Mouse (Mus musculus) T-helper 1 cell (primary cell): Measurements from ENCODE around the gene Rerg.

Experiments used
- in situ Hi-C: fragments of 300-600 bp; cut with MboI, MseI; formaldehyde crosslinking; loops from one replicate; pipeline ENCODE4 v1.15.1; 2025; ENCODE audit warnings: high pct_unique_total_duplicates

Rerg gene

DNA sequence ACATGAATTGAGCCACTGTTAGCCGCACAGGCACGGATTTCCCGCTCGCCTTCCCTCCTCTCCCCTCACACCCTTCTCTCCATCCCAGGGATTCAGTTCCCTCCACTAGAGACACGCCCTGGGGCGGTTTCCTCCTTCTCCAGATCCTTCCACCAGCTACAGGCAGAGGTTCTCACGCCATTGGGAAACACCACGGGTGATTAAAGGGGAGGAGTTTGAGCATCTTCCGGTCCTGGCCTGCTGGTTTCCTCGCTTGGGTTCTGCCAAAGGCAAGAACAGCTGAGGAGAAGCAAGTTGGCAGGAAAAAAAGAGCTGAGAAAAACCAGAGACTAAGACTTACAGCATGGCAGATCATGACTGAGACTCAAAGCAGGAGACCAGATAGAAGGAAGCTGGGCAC is 6.7 kb downstream of the Rerg start:
- in situ Hi-C loops, result no loop called here

DNA sequence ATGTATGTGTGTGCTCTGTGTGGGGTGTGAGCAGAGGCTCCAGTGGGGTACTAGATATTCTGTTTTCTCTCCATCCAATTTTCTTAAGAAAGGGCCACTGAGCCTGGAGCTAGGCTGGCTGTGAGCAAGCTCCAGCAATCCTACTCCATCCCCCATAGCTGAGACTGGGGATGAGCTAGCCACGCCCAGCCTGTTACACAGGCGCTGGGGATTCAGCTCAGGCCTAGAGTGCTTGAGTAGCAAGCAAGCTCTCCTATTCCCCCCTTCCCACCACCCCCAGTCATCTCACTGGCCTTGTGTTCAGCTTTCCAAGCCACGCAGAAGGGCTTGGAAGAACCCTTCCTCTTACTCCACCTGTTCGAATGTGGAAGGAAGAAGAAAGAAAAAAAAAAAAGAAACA is 7.2 kb downstream of the Rerg start:
- in situ Hi-C loops, result no loop called here

DNA sequence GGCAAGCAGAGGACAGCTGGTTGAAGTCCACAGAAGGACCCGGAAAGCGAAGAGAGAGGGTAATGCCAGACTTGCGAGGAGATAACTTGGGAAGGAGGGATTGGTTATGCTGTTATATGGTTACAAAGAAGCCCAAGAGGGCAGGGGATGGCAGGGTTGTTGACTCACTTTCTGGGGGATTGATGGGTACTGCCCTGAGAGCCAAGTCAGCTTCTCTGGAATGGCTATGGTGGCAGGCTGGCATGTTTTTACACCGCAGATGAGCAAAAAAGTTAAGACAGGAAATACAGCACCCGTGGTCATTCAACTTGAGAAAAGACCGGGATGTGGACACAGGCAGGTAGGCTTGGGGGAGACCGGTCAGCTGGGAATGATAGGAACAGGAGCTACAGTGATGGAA is 7.8 kb downstream of the Rerg start:
- in situ Hi-C loops, result no loop called here

DNA sequence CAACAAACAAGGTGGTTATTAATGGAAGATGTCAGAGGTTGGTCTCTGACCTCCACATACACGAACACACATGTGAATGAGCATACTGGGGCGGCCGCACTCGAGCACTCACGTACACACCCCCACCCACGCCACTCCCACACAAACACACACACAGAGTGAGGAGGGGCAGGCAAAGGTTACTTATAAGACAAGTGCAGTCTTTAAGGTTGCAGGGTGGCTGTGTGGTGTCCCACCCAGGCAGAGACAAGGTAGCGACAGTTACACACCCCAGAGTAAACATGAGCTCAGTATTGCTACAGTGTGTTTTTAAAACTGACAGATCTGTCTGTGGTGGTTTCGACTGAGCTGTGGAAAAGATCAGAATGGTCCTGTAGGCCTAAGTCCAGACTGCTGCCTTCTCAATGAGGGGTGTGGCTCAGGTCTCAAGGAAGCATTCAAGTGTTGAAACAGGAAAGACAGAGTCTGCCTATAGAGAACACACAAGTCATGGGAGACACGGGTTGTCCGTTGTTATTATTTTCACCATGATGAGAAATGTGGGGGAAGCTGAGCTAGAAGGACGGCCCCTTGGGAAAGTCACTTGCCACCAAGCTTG is 8.7 kb downstream of the Rerg start:
- in situ Hi-C loops, result no loop called here

DNA sequence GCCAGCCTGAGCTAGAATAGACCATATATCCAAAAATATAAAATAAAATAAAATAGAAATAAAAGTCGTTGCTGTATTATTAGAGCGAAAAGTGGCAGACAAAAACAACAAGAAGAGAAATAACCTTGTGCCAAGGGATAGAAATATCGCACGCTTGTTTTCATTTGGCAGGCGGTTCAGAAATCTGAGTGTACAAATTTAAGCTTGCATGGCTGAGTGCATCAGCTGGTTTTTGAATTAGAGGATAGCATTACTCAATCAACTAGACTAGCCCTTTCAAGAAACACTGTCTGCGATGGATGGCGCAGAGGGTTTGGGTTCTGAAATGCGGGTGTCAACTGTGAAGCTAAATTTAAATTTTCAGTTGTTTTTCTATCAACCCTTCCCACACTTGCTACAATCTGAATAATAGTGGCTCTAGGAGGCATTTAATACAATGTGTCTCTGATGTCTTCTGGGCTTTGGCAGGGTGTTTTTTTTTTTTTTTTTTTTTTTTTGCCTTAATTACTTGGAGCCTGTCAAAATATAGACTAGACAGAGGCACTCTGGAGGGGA is 10.8 kb downstream of the Rerg start:
- in situ Hi-C loops, result no loop called here

DNA sequence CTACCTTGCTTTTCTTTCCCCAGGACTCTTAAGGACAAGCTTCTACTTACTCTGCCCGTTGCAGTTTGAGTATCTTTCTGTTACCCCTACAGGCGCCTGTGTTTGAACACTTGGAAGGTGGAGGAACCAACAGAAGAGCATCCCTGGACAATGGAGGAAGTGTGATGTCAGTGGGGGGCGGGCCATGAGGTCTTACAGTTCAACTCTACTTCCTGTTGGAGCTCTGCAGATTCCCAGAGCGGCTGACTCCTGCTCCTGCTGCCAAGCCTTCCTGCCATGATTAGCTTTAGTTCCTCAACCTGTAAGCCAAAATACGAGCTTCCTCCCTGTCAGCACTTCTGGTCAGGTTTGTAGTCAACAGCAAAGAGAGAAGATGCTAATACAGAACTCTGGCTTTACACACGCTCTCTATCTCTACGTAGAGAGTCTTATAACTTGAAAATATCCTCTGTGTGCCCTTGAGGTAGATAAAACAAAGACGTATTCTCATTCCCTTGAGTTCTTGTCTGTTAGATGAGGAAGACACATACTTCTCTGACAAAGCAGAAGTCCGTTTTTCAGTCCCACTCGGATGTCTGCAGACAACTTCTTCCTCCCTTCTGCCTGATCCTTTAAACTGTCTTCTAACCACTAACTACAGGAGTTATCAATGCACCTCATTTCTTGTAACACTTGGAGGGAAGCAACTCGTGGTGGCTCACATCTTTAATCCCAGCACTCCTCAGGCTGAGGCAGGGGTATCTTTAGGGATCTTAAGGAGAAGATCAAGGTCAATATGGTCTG is 13.7 kb downstream of the Rerg start:
- in situ Hi-C loops, result no loop called here

DNA sequence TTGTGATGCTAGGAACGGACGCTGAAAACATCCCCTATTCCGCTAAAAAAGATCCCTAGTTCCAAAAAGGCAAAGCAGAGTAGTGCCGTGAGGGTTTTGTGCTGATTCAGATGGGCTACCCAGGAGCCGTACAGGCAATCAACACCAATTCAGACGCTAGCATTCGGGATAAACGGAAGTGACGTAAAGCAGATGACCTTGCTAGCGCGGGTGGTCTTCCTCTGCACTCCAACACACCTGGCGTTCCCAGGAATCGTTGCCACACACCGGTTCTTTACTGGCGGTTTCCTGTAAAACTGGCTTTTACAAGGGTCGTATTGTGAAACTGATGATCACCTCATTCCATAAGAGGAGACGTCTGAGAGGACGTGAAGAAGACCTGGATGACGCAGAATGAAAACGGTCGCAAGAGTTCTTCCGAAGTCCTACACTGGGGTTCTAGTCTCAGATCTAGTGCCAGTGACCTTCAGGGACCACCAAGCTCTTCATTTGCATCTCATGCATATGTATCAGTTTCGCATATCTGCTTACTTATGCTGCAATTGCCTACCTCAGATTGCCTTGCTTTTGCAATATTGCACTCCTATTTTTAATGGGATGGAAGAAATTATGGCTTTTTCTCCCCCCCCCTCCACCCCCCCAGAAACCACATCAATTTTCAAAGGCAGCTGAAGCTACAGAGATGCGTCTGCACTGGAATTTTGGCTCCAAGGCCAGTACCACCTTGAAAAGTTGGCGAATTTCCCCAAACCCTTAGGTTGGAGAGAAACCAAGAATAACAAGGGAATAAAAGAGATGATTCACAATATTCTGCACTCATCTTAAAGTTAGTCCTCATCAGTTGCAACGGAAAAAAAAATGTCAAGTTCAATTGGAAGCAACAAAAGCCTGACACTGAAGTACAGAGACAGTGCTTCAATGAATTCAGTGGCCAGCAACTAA is 14.8 kb downstream of the Rerg start:
- in situ Hi-C loops, result no loop called here

DNA sequence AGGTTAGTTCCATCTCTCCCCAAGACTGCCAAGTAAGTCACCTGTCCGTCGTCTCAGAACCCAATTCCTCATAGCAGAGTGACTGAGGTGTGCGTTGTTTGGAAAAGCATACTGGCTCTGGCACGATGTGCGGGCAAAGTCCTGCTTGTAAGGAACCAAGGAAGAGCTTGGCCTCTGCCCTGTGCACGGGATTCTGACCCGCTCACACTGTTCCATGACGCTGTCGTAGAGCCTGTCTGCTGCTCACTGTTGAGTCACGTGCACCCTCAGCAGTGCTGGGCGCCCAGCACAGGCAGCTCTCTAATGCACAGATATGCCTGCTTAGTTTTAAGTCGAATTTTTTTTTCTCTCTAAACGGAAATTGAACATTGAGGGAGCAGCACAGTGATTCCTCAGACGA is 17.3 kb downstream of the Rerg start:
- in situ Hi-C loops, result no loop called here

DNA sequence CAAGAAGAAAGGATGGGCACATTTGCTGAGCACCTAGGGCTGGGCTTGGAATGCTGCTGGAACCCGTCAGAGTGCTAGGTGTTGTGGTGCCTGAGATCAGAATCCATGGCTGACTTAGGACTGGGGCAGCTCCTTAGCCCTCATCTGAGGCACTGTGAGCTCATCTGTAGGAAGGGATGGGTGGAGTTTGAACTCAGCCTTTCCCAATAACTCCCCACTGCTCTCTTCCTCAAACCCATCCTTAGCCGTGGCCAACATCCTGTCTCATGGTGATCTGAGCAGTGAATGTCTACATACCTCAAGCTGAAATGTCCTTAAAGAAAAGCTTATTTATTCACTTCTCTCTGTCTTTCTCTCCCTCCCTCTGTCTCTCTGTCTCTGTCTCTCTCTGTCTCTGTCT is 19.3 kb downstream of the Rerg start:
- in situ Hi-C loops, result no loop called here

DNA sequence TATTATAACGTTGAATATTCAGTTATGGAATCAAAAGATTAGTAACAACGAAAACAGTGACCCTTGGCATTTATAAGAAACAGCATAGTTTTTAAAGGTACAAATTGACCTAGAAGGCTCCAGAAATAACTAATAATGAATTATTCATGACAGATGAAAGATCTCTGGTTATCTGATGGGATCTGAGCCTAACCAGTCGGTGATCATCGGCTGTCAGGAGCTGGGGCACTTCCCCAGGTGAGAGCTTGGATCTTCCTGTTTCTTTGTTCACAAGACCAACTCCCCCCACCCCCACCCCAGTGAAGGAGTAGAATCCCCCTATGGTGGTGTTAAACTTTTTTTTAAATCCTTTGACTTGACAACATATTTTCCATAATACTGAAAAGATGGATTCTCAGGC is 20.5 kb downstream of the Rerg start:
- in situ Hi-C loops, result no loop called here

DNA sequence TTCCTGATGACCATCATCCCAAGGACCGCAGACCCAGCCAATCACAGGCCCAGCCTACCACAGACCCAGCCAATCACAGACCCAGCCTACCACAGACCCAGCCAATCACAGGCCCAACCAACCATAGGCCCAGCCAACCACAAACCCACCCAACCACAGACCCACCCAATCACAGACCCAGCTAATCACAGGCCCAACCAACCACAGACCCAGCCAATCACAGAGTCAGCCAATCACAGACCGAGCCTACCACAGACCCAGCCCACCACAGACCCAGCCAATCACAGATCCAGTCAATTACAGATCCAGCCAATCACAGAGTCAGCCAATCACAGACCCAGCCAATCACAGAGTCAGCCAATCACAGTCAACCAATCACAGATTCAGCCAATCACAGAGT is 23.4 kb downstream of the Rerg start:
- in situ Hi-C loops, result no loop called here

DNA sequence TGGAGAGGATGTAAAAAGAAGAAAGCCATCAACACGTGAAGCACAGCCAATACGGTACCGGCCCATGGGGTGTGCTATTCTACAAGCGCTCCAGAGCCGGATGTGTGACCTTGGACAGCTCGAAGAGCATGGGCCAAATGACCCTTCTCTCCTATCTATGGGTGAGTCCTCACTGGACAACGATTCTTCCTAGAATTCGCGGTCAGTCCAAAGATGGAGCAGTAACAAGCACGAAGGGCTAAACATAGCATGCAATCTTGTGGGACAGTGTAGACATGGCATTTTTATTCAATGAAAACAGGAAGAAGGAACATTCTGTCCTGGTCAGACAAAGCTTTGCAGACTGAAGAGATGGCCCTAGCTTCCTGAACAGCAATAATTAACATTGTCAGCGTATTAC is 24.7 kb downstream of the Rerg start:
- in situ Hi-C loops, result no loop called here

DNA sequence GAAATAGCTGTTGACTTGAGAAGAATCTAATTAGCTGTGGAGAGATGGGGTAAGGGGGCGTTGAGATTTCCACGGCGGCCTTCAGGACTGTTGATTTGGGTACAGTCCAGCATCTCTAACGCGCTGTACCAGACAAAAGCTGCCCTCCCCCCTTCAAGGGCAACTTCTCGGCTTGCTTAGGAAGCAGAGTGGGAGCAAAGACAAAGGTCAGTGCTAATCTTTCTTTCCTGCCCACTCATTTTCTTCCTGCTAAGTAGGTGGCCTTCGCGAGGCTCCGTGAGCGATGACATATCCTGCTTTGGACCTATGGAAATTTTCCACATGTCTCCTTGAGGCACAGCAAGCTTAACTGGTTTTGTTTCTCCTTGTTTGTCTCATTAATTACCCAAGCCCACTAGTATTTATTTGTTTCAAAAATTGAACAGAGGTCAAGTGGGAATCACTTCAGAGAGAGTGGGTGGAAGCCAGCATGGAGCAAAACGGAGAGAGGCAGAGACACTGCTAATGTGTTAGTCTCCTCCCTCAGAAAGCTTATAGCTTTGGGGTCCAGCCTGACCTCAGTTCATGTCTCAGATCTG is 25.2 kb downstream of the Rerg start:
- in situ Hi-C loops, result no loop called here

DNA sequence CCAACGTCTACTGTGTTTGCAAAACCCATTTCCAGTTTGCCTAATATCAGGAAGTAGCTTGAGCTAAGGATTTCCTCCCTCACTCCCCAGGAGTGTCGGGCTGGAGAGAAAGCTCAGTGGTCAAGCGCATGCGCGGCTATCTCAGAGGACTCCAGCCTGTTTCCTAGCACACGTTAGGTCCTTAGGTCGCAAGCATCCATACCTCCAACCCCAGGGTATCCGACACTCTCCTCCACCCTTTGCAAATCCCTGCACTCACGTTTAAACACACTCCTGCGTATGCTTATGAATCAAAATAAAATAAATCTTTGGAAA is 25.8 kb downstream of the Rerg start:
- in situ Hi-C loops, result no loop called here

DNA sequence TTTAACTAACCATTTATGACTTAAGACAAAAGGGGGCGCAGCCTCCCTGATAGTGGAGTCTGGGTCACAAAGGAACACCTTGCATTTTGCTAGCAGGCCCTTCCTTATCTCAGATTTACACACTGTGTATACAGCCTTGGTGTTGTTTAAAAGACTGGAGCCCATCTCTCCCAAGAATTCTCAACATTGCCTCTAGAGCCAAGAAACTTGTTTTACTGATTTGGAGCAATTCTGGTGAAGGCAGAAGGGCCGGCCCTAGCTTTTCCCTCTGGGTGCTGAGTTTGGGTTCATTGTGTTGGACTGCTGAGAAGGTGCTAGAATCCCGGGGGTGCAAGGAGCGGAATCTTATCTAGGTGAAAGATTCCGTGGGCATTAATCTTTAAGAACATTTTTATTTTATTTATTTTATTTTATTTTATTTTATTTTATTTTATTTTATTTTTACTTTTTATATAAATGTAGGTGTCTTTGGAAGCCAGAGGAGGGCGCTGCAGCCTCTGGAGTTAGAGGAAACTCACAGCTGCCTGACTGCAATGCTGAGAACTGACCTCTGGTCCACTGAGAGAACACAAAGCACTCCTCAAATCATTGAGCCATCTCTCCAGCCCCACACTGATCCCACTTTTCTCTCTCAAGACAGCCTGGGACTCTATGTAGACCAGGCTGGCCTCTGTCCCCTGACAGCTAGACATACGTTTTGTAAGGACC is 26.3 kb downstream of the Rerg start:
- in situ Hi-C loops, result no loop called here

DNA sequence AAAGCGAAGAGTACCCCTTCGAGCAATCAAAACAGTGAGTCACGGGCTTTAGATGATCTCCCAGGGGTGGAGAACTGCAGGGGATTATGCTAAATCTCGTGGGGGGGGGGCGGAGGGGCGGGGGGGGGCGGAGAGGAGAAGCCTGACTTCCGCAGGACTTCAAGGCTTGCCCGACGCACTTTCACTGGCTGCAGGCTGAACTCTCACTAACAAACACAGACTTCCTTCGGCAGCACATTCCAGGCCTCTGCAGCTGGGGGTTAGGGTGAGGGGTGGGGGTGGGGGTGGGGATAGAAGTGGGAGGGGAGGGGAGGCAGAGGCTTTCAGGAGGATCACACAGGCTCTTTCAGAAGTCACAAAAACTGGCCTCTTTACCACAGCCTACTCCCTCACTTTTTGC is 27.5 kb downstream of the Rerg start:
- in situ Hi-C loops, result no loop called here

DNA sequence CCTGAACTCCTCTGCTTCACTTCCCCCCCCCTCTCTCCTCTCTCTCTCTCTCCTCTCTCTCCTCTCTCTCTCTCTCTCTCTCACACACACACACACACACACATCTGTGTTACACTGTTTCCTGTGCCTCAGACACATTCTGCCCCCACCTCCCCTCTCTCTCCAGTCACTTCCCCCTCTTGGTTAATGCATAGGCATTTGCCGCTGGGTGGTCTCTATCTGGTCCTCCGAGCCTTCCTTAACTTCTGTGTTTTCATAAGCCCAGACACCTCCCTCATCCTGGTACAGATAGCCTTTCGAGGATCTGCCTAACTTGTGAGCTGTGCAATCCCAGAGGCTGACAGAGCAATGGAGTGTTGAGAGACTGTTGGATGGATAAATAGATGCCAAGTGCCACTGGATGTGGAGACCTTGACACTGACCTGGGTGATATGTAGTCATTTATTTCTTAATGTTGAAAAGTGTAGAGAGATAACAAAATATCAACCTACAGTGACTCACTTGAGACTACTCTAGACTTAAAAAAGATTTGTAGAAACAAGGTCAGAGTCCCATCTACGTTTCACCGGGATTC is 29.0 kb downstream of the Rerg start:
- in situ Hi-C loops, result no loop called here

DNA sequence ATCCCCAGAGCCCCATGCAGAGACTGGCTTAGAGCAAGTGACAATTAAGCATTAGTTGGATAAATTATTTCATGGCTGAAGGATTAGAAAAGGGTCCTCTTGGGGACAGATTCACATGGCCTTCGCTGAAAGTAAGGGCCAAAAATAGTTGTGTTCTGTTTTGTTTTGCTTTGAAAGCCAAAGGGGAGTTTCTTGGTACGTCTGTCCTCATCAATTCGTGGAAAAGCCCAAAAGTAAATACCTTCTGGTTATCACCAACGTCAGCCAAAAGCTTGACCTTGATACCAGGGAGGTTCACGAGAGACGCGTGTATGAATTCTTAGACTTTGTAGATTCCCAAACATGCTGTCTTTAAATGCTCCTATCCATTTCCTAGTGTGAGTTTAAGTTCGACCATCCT is 31.5 kb downstream of the Rerg start:
- in situ Hi-C loops, result no loop called here

DNA sequence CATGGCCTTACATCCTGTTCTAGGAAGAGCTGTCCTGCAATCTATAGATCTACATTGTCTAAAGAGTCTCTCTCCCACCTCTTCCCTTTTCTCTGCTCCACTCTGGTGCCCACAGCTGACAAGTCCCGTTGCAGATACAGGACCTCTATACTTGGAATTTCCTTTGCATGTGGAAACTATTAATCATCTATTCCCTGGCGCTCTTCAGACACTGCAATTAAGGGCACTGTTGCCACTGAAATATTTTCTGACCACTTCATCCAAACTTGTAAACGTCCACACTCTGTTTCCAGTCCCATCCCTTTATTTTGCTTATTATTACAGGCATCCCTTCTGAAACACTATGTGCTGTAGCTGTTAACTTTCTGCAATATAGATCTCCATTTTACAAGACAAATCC is 31.9 kb downstream of the Rerg start:
- in situ Hi-C loops, result no loop called here

DNA sequence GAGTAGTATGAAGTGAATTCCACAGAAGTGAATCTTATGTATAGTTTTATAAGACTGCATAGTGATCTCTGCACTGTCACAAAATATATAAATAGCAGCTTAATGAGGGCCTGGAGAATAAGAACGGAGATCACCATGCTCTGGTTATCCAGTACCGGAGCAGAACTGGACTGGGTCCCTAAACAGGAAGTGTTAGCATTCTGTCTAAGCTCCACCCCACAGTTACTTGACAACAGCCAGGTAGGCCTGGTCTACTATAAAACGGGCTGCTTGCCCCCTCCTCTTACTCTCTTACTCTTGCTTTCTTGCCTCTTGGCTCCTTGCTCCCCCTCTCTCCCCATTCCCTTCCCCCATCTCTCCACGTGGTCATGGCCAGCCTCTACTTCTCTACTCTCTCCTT is 33.9 kb downstream of the Rerg start:
- in situ Hi-C loops, result no loop called here
